Mouse (Mus musculus): ENCODE data around the gene Cplx2. TPM values are rescaled to one million over a fixed set of nuclear protein-coding genes. Genes with fewer than 3 reads are reported as not detected.
A peak's percentile ranks its signal among the peaks of the same experiment; 100 is the strongest.

The Cplx2 gene
- total RNA-seq, 1 experiment from 2014 or later: 29.2 TPM

GRCm38 (mm10) chr13:54403224-54404070 is 32.3 kb downstream of the Cplx2 start:
- no peak for DNase-seq

DNA sequence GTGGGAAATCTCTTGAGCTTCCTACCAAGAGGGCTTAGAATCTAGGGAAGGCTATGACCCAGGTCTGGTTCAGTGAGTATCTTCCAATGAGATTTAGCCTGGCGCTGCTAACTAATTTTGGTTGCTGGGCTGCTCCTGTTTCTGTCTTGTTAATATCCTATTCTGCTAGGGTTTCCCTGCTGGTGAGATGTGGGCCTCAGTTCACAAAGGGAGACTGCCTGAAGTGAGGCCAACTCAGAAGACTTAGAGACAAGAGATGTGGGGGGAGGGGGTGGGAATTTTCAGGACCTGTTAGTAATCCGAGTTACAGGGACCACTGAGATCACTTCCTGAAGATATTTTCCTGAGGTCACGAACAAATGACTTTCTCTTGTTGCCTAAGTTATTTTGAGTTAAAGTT is 33.1 kb downstream of the Cplx2 start:
- no peak for DNase-seq

- no peak for DNase-seq
These were observed 34.7 kb downstream of the Cplx2 start for GRCm38 (mm10) chr13:54405805-54406204.

GRCm38 (mm10) chr13:54411656-54412055 is 40.5 kb downstream of the Cplx2 start:
- DNase-seq: no peak

DNA sequence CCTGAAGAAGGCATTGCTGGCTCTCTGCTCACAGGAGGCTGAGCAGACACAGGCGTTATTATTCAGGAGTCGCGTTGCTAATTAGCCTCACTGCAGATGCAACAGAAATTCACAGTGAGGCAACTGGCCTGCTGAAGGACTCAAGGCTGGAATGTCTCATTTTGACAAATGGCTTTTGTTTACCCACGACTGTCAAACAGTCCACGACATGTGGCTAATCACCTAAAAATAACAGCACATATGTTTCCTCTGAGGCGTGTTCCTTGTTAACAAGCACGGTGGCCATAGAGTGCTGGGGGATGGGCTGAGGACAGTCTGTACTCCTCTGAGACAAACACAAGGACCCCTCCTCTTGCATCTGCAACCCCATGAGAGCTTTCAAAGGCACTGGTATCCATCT is 41.1 kb downstream of the Cplx2 start:
- no peak for DNase-seq

GRCm38 (mm10) chr13:54412721-54413120 is 41.6 kb downstream of the Cplx2 start:
- no peak for DNase-seq

DNA sequence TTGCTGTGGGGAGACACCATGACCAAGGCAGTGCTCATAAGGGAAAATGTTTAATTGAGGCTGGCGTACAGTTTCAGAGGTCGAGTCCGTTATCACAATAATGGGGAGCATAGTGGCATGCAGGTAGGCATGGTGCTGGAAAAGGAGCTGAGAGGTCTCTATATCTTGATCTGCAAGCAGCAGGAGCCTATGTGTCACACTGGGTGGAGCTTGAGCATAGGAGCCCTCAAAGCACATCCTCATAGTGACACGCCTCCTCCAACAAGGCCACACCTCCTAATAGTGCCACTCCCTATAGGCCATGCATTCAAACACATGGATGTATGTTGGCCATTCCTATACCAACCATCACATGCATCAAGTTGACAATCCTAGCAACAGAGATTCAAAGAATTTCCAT is 43.9 kb downstream of the Cplx2 start:
- DNase-seq: no peak

GRCm38 (mm10) chr13:54418781-54419327 is 47.7 kb downstream of the Cplx2 start:
- no peak for DNase-seq

- no peak for DNase-seq
These were observed 49.1 kb downstream of the Cplx2 start for GRCm38 (mm10) chr13:54420226-54420625.

- DNase-seq: peak; percentile 16
These were observed 54.1 kb downstream of the Cplx2 start for GRCm38 (mm10) chr13:54425269-54425668.

GRCm38 (mm10) chr13:54426781-54427655 is 55.9 kb downstream of the Cplx2 start:
- DNase-seq: peak; percentile 16

DNA sequence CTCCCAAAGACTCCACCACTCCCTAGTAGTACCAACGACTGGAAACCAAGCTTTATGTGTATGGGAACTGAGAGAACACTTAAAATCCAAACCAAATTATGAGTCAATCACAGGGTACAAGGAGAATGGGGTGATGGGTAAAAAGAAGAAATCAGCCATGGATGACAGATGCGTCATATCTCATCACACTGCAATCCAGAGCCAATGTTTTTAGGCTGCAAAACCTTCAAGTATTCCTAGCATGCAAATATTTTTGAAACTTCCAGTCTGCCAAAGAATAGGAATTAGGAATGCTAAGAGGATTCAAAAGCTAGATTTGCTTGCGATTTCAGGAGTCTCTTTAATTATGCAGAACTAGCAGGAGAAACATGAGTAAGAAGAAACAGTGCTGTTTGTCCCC is 57.6 kb downstream of the Cplx2 start:
- DNase-seq: no peak

- DNase-seq: no peak
These were observed 58.9 kb downstream of the Cplx2 start for GRCm38 (mm10) chr13:54430051-54430450.

- DNase-seq: peak; percentile 35
These were observed 60.0 kb downstream of the Cplx2 start for GRCm38 (mm10) chr13:54431161-54431560.

Other genes with a start within 250 kb of the Cplx2 start
- gene Hrh2, start 179.2 kb upstream of the Cplx2 start, total RNA-seq (2021): 0.63 and 1.5 TPM in 2 replicates
- 46.3 and 53.7 TPM in 2 replicates for gene Thoc3, start 97.5 kb downstream of the Cplx2 start, total RNA-seq (2021)
- gene Simc1, start 132.4 kb downstream of the Cplx2 start, total RNA-seq (2021): 12.2 and 12.7 TPM in 2 replicates
- 123 and 131 TPM in 2 replicates for gene 4833439L19Rik, start 194.1 kb downstream of the Cplx2 start, total RNA-seq (2021)
- gene Arl10, start 203.7 kb downstream of the Cplx2 start, total RNA-seq (2021): 25.2 and 31.1 TPM in 2 replicates
- 56.0 and 60.9 TPM in 2 replicates for gene Nop16, start 218.7 kb downstream of the Cplx2 start, total RNA-seq (2021)
- 260 and 265 TPM in 2 replicates for gene Higd2a, start 218.9 kb downstream of the Cplx2 start, total RNA-seq (2021)
- gene Cltb, start 240.0 kb downstream of the Cplx2 start, total RNA-seq (2021): 70.6 and 80.1 TPM in 2 replicates